Mouse (Mus musculus): Measurements from ENCODE around the gene Sec14l4.

- TF ChIP-seq CTCF (conservative IDR thresholded peaks at IDR 0.05; ENCODE audit: insufficient read depth, insufficient read length, low read depth, low read length) (peak; percentile 78), POLR2A (IDR thresholded peaks at IDR 0.05; ENCODE audit: low read depth, low read length) (no peak)
These were observed 52.2 kb downstream of the Sec14l4 start for GRCm38 (mm10) chr11:4083316-4084078.
